Mouse (Mus musculus) MEL (cell line): ENCODE results near the gene Rufy4.

Experiments used
- CTCF ChIP-seq, 3 experiments: IDR thresholded peaks in 2 of 3; conservative IDR thresholded peaks in 1 of 3; 2 replicates each; pipeline ENCODE4 v1.5.1; 2011 to 2012; ENCODE audit warnings: low read length in 3 of 3, low read depth in 2 of 3, mild to moderate bottlenecking in 2 of 3, improper control_type of control experiment in 1 of 3, inconsistent platforms in 1 of 3, mixed read lengths in 1 of 3, moderate library complexity in 1 of 3; ENCODE audit not compliant: control insufficient read depth in 1 of 3, insufficient read depth in 1 of 3, poor library complexity in 1 of 3, severe bottlenecking in 1 of 3
- JUND ChIP-seq: IDR thresholded peaks from 2 replicates; pipeline ENCODE4 v1.6.1; 2011; ENCODE audit warnings: low read depth, mild to moderate bottlenecking, improper control_type of control experiment, low read length
- POLR2A ChIP-seq, 2 experiments: IDR thresholded peaks; 2 replicates each; pipeline ENCODE4 v1.6.1; 2011 to 2012; ENCODE audit warnings: low read length in 2 of 2, mild to moderate bottlenecking in 2 of 2, control low read depth in 1 of 2, improper control_type of control experiment in 1 of 2, low read depth in 1 of 2, moderate library complexity in 1 of 2; ENCODE audit not compliant: control insufficient read depth in 1 of 2, insufficient read depth in 1 of 2, poor library complexity in 1 of 2
- UBTF ChIP-seq: IDR thresholded peaks from 2 replicates; pipeline ENCODE4 v1.6.1; 2012; ENCODE audit warnings: low read depth, mild to moderate bottlenecking, inconsistent platforms, low read length, improper control_type of control experiment, moderate library complexity, borderline replicate concordance; ENCODE audit not compliant: insufficient read depth

GRCm38 (mm10) chr1:74091138-74091537, 34.2 kb upstream of the Rufy4 start:
- TF ChIP-seq CTCF (IDR thresholded peaks at IDR 0.05 in 2 of 3, conservative IDR thresholded peaks at IDR 0.05 in 1 of 3; ENCODE audit: control insufficient read depth in 1 of 3, insufficient read depth in 1 of 3, low read depth in 2 of 3, low read length in 3 of 3, poor library complexity in 1 of 3, severe bottlenecking in 1 of 3): no peak
- TF ChIP-seq UBTF: no peak
- TF ChIP-seq POLR2A (IDR thresholded peaks at IDR 0.05; ENCODE audit: control insufficient read depth in 1 of 2, insufficient read depth in 1 of 2, low read depth in 1 of 2, low read length in 2 of 2, poor library complexity in 1 of 2): no peak
- no peak for TF ChIP-seq JUND
